Mouse (Mus musculus) left cerebral cortex, adult 2 months (tissue): ENCODE measurements around the gene Gm6993. TPM values are rescaled to one million over a fixed set of nuclear protein-coding genes. Genes with fewer than 3 reads are reported as not detected.
A peak's percentile ranks its signal among the peaks of the same experiment; 100 is the strongest.

Experiments
- DNase-seq, 2 experiments: peaks; one replicate each; pipeline ENCODE4 v3.0.0; 2021 to 2022; ENCODE audit warnings: low spot score in 2 of 2, mixed read lengths in 1 of 2; ENCODE audit errors: extremely low spot score in 1 of 2
- H3K27ac ChIP-seq: fragments of 200-600 bp; 2 replicates; pipeline ENCODE4 v1.8.1; 2022
- H3K4me3 ChIP-seq: fragments of 200-600 bp; 2 replicates; pipeline ENCODE4 v1.8.1; 2022
- CTCF ChIP-seq: fragments of 200-600 bp; IDR thresholded peaks from 2 replicates; pipeline ENCODE4 v1.8.1; 2022; ENCODE audit warnings: antibody characterized with exemption, mild to moderate bottlenecking, moderate library complexity
- intact Hi-C: fragments of 180-260 bp; cut with DNase I; formaldehyde crosslinking; loops from one replicate; pipeline ENCODE4 v1.15.1; 2025
- total RNA-seq, 2 experiments: library from RNA; stranded (reverse); gene quantifications; 2 replicates each; pipeline ENCODE4 v1.2.3; 2021

Gm6993 gene
- total RNA-seq, 2 experiments from 2014 or later, result not detected

- no peak for TF ChIP-seq CTCF
- intact Hi-C loops, result loop anchor here (1.0 kb wide), 1 partner anchor 96 kb away; no protein-coding TSS in a partner anchor
- DNase-seq, result no peak
- Histone ChIP-seq H3K4me3 (peak overlapping the region; percentile 53), H3K27ac (no peak overlapping the region)
Measured at GRCm38 (mm10) chr12:31266686-31267085, 26.1 kb downstream of the Gm6993 start.

- intact Hi-C loops, result loop anchor here (1.0 kb wide), 1 partner anchor 97 kb away; no protein-coding TSS in a partner anchor
- no peak overlapping the region for H3K27ac ChIP-seq
- no peak for TF ChIP-seq CTCF
- H3K4me3 ChIP-seq, result no peak overlapping the region
- no peak for DNase-seq
Measured at GRCm38 (mm10) chr12:31267363-31267762, 26.8 kb downstream of the Gm6993 start.

GRCm38 (mm10) chr12:31268315-31268714 is 27.7 kb downstream of the Gm6993 start:
- no peak for DNase-seq
- Histone ChIP-seq H3K4me3 (no peak overlapping the region), H3K27ac (no peak overlapping the region)
- no peak for TF ChIP-seq CTCF
- intact Hi-C loops, result no loop called here

- TF ChIP-seq CTCF, result no peak
- Histone ChIP-seq H3K4me3 (no peak overlapping the region), H3K27ac (no peak overlapping the region)
- intact Hi-C loops, result no loop called here
- no peak for DNase-seq
Measured at GRCm38 (mm10) chr12:31269020-31269597, 28.5 kb downstream of the Gm6993 start.

- no peak for TF ChIP-seq CTCF
- DNase-seq, result no peak
- H3K27ac ChIP-seq, result no peak overlapping the region
- no peak overlapping the region for H3K4me3 ChIP-seq
- intact Hi-C loops, result no loop called here
Measured at GRCm38 (mm10) chr12:31270361-31270760, 29.8 kb downstream of the Gm6993 start.

- intact Hi-C loops, result no loop called here
- Histone ChIP-seq H3K27ac (no peak overlapping the region), H3K4me3 (no peak overlapping the region)
- DNase-seq, result no peak
- no peak for TF ChIP-seq CTCF
Measured at GRCm38 (mm10) chr12:31270776-31271175, 30.2 kb downstream of the Gm6993 start.

GRCm38 (mm10) chr12:31271361-31272011 is 30.9 kb downstream of the Gm6993 start:
- no peak overlapping the region for H3K27ac ChIP-seq
- no peak for TF ChIP-seq CTCF
- intact Hi-C loops, result no loop called here
- no peak for DNase-seq
- no peak overlapping the region for H3K4me3 ChIP-seq

GRCm38 (mm10) chr12:31272012-31272735 is 31.6 kb downstream of the Gm6993 start:
- DNase-seq, result no peak
- intact Hi-C loops, result no loop called here
- no peak overlapping the region for H3K27ac ChIP-seq
- no peak for TF ChIP-seq CTCF
- no peak overlapping the region for H3K4me3 ChIP-seq

GRCm38 (mm10) chr12:31272846-31273245 is 32.3 kb downstream of the Gm6993 start:
- DNase-seq, result no peak
- TF ChIP-seq CTCF, result no peak
- Histone ChIP-seq H3K27ac (no peak overlapping the region), H3K4me3 (no peak overlapping the region)
- intact Hi-C loops, result no loop called here

- no peak overlapping the region for H3K4me3 ChIP-seq
- no peak for TF ChIP-seq CTCF
- no peak overlapping the region for H3K27ac ChIP-seq
- DNase-seq, result no peak
- intact Hi-C loops, result no loop called here
Measured at GRCm38 (mm10) chr12:31273646-31274045, 33.1 kb downstream of the Gm6993 start.

GRCm38 (mm10) chr12:31275411-31275810 is 34.8 kb downstream of the Gm6993 start:
- no peak for TF ChIP-seq CTCF
- intact Hi-C loops, result no loop called here
- no peak for DNase-seq
- H3K4me3 ChIP-seq, result no peak overlapping the region
- H3K27ac ChIP-seq, result no peak overlapping the region

- no peak overlapping the region for H3K4me3 ChIP-seq
- no peak overlapping the region for H3K27ac ChIP-seq
- no peak for TF ChIP-seq CTCF
- intact Hi-C loops, result no loop called here
- no peak for DNase-seq
Measured at GRCm38 (mm10) chr12:31278270-31278669, 37.7 kb downstream of the Gm6993 start.
